Comparison of ENCODE assay signal across 1 mouse cellular context in genomic region chr4:63625563-63626080, GRCm38 (mm10).
TF ChIP-seq lines count a peak whose summit lies in the region.

No protein-coding gene starts in this region.

TF ChIP-seq in MEL, 35 proteins besides CTCF, POLR2A, EP300 and RAD21:
- no peak for TF ChIP-seq MYB (IDR thresholded peaks at IDR 0.05; ENCODE audit: low read depth, low read length)
- TF ChIP-seq TCF12 (IDR thresholded peaks at IDR 0.05; ENCODE audit: low read depth, low read length): 0 out of 2 replicates have a peak, but pooled peaks have one; percentile 29
- TF ChIP-seq TAL1 (IDR thresholded peaks at IDR 0.05; ENCODE audit: low read length): peak; percentile 38
